Mouse (Mus musculus): ENCODE results near the gene Stt3a. TPM values are rescaled to one million over a fixed set of nuclear protein-coding genes. Genes with fewer than 3 reads are reported as not detected.

The Stt3a gene
- polyA plus RNA-seq, 1 experiment from 2014 or later = 270 TPM

DNA sequence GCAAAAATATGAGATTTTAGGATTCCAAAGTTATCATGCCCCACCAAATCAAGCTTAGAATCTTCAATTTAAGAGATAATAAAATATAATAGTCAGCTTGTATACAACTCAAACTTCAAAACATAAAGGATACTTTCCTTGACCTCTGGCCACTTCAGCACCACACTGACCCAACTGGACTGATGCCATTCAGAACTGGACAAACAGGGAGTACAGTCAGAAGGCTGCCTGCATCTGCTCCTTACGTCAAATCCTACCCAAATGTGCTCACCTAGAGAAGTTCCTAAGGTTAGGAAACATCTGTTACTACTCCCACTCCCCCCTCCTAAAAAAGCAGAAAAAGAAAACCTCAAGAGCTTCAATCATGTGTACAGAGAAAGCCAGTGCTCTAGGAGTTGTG lies 28.1 kb upstream of the Stt3a start:
- 68% methylated on average over 1 of the region's 1 CpGs for WGBS
- Histone ChIP-seq H3K9ac (no peak overlapping the region), H3K4me2 (replicated peaks) (peak overlapping the region; percentile 72), H3K27ac (replicated peaks) (no peak overlapping the region), H3K4me3 (replicated peaks) (peak overlapping the region; percentile 94), H3K27me3 (no peaks in the 10 kb centered on the region), H3K36me3 (peaks cover 21% of the 10 kb centered on the region), H3K4me1 (peaks cover 16% of the 10 kb centered on the region), H3K9me3 (replicated peaks) (no peaks in the 10 kb centered on the region)
- ATAC-seq (ENCODE audit: insufficient number of reproducible peaks, low FRiP score, low TSS enrichment, low read depth) = no peak

DNA sequence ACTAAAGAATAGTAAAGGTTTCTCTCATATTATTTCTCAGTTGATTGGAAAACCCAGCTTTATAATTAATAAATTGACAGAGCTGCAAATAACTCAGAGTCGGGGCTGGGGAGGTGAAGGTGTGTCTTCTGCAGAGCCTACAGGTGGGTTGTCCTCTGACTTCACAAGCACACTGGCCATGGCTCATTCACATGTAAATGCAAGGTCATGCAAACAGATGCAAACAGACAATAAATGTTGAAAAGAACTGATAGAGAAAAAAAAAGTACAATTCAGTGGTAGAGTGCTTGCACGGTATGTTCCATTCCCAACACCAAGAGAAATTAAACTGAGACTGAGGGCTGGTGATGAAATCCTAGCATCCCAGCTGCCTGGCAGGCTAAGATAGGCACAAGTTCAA lies 27.0 kb upstream of the Stt3a start:
- 82% methylated on average over 2 of the region's 2 CpGs for WGBS
- no peak overlapping the region for H3K4me2 ChIP-seq (replicated peaks)
- no peak for ATAC-seq (ENCODE audit: insufficient number of reproducible peaks, low FRiP score, low TSS enrichment, low read depth)
- peaks cover 28% of the 10 kb centered on the region for H3K36me3 ChIP-seq
- H3K4me3 ChIP-seq (replicated peaks) = no peak overlapping the region
- no peak overlapping the region for H3K9ac ChIP-seq
- H3K4me1 ChIP-seq = peaks cover 16% of the 10 kb centered on the region
- H3K9me3 ChIP-seq (replicated peaks) = no peaks in the 10 kb centered on the region
- no peak overlapping the region for H3K27ac ChIP-seq (replicated peaks)
- H3K27me3 ChIP-seq = no peaks in the 10 kb centered on the region

GRCm38 (mm10) chr9:36792191-36792590 lies 24.7 kb upstream of the Stt3a start:
- Histone ChIP-seq H3K36me3 (peaks cover 47% of the 10 kb centered on the region), H3K27me3 (no peaks in the 10 kb centered on the region), H3K4me3 (replicated peaks) (no peak overlapping the region), H3K9ac (no peak overlapping the region), H3K4me1 (peaks cover 16% of the 10 kb centered on the region), H3K27ac (replicated peaks) (no peak overlapping the region), H3K4me2 (replicated peaks) (no peak overlapping the region), H3K9me3 (replicated peaks) (no peaks in the 10 kb centered on the region)
- no peak for ATAC-seq (ENCODE audit: insufficient number of reproducible peaks, low FRiP score, low TSS enrichment, low read depth)
- WGBS = 87% methylated on average over 3 of the region's 3 CpGs

DNA sequence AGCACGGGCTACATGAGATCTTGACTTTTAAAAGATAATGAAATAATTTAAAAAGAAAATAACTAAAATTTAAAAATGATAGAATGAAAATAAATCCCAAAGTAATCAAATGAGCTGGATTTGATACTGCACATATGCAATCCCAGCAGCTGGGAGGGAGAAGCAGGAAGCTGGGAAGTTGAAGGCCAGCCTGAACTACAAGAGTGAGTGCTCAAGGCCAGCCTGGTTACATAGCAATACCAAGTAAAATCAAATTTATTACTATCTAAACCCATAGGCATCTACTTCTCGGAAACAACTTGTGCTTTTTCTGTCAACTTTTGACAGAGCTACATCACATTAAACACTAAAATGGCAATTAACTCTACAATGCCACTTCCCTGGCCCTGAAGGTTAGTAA lies 16.4 kb upstream of the Stt3a start:
- Histone ChIP-seq H3K9me3 (replicated peaks) (no peaks in the 10 kb centered on the region), H3K27me3 (no peaks in the 10 kb centered on the region), H3K27ac (replicated peaks) (no peak overlapping the region), H3K4me2 (replicated peaks) (no peak overlapping the region), H3K9ac (no peak overlapping the region), H3K4me3 (replicated peaks) (no peak overlapping the region), H3K36me3 (peaks cover 85% of the 10 kb centered on the region), H3K4me1 (no peaks in the 10 kb centered on the region)
- no peak for ATAC-seq (ENCODE audit: insufficient number of reproducible peaks, low FRiP score, low TSS enrichment, low read depth)
- WGBS = 84% methylated on average over 2 of the region's 2 CpGs

GRCm38 (mm10) chr9:36769048-36769413 lies 1.6 kb upstream of the Stt3a start:
- Histone ChIP-seq H3K4me2 (replicated peaks) (peak overlapping the region; percentile 80), H3K4me1 (peaks cover 20% of the 10 kb centered on the region), H3K9me3 (replicated peaks) (no peaks in the 10 kb centered on the region), H3K27me3 (no peaks in the 10 kb centered on the region), H3K9ac (no peak overlapping the region), H3K4me3 (replicated peaks) (peak overlapping the region; percentile 99; the same call in 1 of the 2 replicates), H3K27ac (replicated peaks) (no peak overlapping the region), H3K36me3 (peaks cover 7% of the 10 kb centered on the region; the same call in 1 of the 2 replicates)
- WGBS = 89% methylated on average over 1 of the region's 1 CpGs
- ATAC-seq (ENCODE audit: insufficient number of reproducible peaks, low FRiP score, low TSS enrichment, low read depth) = no peak

DNA sequence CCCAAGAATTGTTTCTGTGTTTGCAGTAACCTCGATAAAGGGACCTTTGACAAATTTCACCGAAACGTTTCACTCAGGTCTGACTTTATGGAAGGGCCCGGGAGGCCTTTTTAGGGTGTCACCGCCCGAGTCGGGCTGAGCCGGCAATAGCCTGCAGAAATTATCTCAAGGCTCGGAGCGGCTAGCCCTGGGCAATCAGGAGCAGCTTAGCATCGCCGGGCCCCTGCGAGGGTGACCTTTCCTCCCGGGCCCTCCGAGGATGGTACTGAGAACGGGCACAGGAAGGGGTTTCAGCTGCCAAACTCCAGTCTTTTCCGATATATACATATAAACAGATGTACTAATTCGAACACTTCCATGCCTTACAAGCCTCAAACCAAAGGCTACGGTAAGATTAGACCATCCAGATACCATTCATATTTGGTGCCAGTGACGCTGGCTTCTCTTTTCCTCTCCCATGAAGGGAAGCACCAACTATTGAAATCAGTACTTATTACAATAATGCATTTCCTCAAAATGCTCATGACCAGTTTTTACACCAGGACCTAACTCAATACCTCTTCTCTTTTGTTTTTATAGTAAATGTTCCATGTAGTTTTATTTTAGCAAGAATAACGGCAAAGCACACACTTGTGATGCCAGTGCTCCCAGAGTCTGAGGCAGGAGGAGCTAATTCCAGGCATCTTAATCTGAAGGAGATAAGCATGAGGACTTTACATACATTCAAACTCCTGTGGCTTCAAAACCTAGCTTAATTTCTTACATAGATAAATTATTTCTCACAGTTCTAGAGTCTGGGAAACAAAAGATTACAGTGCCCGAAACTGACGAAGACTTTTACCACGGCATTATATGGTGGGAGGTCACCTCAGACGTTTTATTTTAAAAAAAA lies 923 bp upstream of the Stt3a start:
- Histone ChIP-seq H3K9me3 (replicated peaks) (no peaks in the 10 kb centered on the region), H3K36me3 (peaks cover 11% of the 10 kb centered on the region; the same call in 1 of the 2 replicates), H3K4me1 (peaks cover 20% of the 10 kb centered on the region), H3K4me3 (replicated peaks) (peak overlapping the region; percentile 99), H3K27me3 (no peaks in the 10 kb centered on the region), H3K27ac (replicated peaks) (peak overlapping the region; percentile 95), H3K4me2 (replicated peaks) (peak overlapping the region; percentile 80), H3K9ac (peak overlapping the region; percentile 72)
- 12% methylated on average over 25 of the region's 25 CpGs for WGBS
- no peak for ATAC-seq (ENCODE audit: insufficient number of reproducible peaks, low FRiP score, low TSS enrichment, low read depth)

- Histone ChIP-seq H3K9me3 (replicated peaks) (no peaks in the 10 kb centered on the region), H3K4me1 (peaks cover 20% of the 10 kb centered on the region), H3K9ac (no peak overlapping the region), H3K4me3 (replicated peaks) (no peak overlapping the region), H3K27ac (replicated peaks) (no peak overlapping the region), H3K4me2 (replicated peaks) (no peak overlapping the region), H3K36me3 (peaks cover 33% of the 10 kb centered on the region), H3K27me3 (no peaks in the 10 kb centered on the region)
- ATAC-seq (ENCODE audit: insufficient number of reproducible peaks, low FRiP score, low TSS enrichment, low read depth) = no peak
- 100% methylated on average over 1 of the region's 1 CpGs for WGBS
Observed at GRCm38 (mm10) chr9:36764378-36764777, 3.1 kb downstream of the Stt3a start.

DNA sequence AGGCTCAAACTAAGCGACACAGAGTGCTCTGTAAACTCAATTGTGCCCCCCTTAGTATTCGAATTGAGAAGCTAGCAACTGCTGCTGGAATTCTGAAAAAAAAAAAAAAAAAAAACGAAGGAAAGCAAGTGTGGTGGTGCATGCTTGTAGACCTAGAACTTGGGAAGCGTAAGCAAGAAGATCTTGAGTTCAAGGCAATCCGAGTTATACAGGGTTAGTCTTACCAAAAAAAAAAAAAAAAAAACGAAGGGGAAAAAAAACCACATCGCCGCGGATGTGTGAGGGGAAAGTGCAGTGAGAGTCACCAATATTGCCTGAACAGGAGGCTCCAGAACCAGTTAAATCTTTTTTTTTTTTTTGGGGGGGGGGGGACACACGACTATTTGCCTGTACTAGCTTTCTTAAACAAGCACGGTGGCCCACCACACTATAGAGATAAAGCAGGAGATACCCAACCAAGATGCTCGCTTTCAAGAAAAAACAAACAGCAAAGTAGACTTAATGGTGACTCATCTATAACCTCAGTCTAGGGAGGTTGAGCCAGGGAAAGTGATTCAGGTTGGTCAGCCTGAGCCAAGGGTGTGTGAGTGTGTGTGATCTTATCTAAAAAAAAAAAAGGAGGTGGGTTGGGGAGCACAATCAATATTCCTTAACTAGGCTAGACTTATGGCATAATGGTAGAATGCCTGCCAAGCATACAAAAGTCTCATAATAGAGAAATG lies 40.3 kb downstream of the Stt3a start, which contains the start of gene Chek1:
TSS of gene Chek1 (minus strand) at position 32 of the 722 bp plus-strand sequence.
- no peak for ATAC-seq (ENCODE audit: insufficient number of reproducible peaks, low FRiP score, low TSS enrichment, low read depth)

GRCm38 (mm10) chr9:36726131-36727033 lies 41.1 kb downstream of the Stt3a start:
- Histone ChIP-seq H3K9ac (peak overlapping the region; percentile 54), H3K27me3 (no peaks in the 10 kb centered on the region), H3K36me3 (peaks cover 20% of the 10 kb centered on the region), H3K9me3 (replicated peaks) (no peaks in the 10 kb centered on the region), H3K27ac (replicated peaks) (peak overlapping the region; percentile 93), H3K4me1 (peaks cover 15% of the 10 kb centered on the region), H3K4me3 (replicated peaks) (peak overlapping the region; percentile 74), H3K4me2 (replicated peaks) (peak overlapping the region; percentile 97)
- WGBS = under 1% methylated on average over 53 of the region's 53 CpGs
- peak; percentile 92 for ATAC-seq (ENCODE audit: insufficient number of reproducible peaks, low FRiP score, low TSS enrichment, low read depth)

More for the DNA sequence above, 40.3 kb downstream of the Stt3a start, which contains the start of gene Chek1:
- Histone ChIP-seq H3K27ac (replicated peaks) (peak within 1 kb of the TSS; percentile 93), H3K36me3 (peaks cover 17% of the 10 kb centered on the region), H3K4me1 (peaks cover 15% of the 10 kb centered on the region), H3K27me3 (no peaks in the 10 kb centered on the region), H3K9ac (peak within 1 kb of the TSS; percentile 54), H3K4me3 (replicated peaks) (peak within 1 kb of the TSS; percentile 74), H3K9me3 (replicated peaks) (no peaks in the 10 kb centered on the region), H3K4me2 (replicated peaks) (peak within 1 kb of the TSS; percentile 97)
- 5% methylated on average over 12 of the region's 12 CpGs for WGBS

- Histone ChIP-seq H3K4me2 (replicated peaks) (no peak overlapping the region), H3K9ac (no peak overlapping the region), H3K27ac (replicated peaks) (no peak overlapping the region), H3K4me1 (no peaks in the 10 kb centered on the region), H3K9me3 (replicated peaks) (no peaks in the 10 kb centered on the region), H3K4me3 (replicated peaks) (no peak overlapping the region), H3K36me3 (peaks cover 15% of the 10 kb centered on the region), H3K27me3 (no peaks in the 10 kb centered on the region)
- 72% methylated on average over 3 of the region's 3 CpGs for whole genome bisulfite sequencing
- no peak for ATAC-seq (ENCODE audit: insufficient number of reproducible peaks, low FRiP score, low TSS enrichment, low read depth)
Observed at GRCm38 (mm10) chr9:36716624-36717023, 50.9 kb downstream of the Stt3a start.
